Mouse (Mus musculus) mesoderm, embryonic 11.5 days (tissue): ENCODE results near the gene Car14.
A peak's percentile ranks its signal among the peaks of the same experiment; 100 is the strongest.
"Not testable (repeated sequence)": the region's sequence is repeated elsewhere in the genome, so short reads cannot be mapped to it uniquely, and the experiment has no call there.

Source experiments
- DNase-seq: peaks from one replicate; pipeline ENCODE4 v3.0.0-alpha.2; 2012; ENCODE audit warnings: low read depth, low spot score

Car14 gene

GRCm38 (mm10) chr3:95904568-95904967 is at the start of gene Car14:
TSS of gene Car14 (minus strand) at chr3:95904691.
- peak; percentile 50 for DNase-seq

- DNase-seq = no peak
Measured at GRCm38 (mm10) chr3:95953522-95953921, 49.0 kb upstream of the Car14 start.

- DNase-seq = no peak
Measured at GRCm38 (mm10) chr3:95953023-95953422, 48.5 kb upstream of the Car14 start.

GRCm38 (mm10) chr3:95951566-95951965 is 47.1 kb upstream of the Car14 start:
- not testable (repeated sequence) for DNase-seq

GRCm38 (mm10) chr3:95950763-95951551 is 46.5 kb upstream of the Car14 start:
- DNase-seq = peak; percentile 92

- DNase-seq = no peak
Measured at GRCm38 (mm10) chr3:95948325-95948724, 43.8 kb upstream of the Car14 start.

- no peak for DNase-seq
Measured at GRCm38 (mm10) chr3:95945731-95946240, 41.3 kb upstream of the Car14 start.

- DNase-seq = no peak
Measured at GRCm38 (mm10) chr3:95944742-95945141, 40.3 kb upstream of the Car14 start.

GRCm38 (mm10) chr3:95943226-95943625 is 38.7 kb upstream of the Car14 start:
- no peak for DNase-seq

GRCm38 (mm10) chr3:95942749-95943148 is 38.3 kb upstream of the Car14 start:
- no peak for DNase-seq

GRCm38 (mm10) chr3:95938835-95939234 is 34.3 kb upstream of the Car14 start:
- DNase-seq = no peak

- DNase-seq = no peak
Measured at GRCm38 (mm10) chr3:95938217-95938616, 33.7 kb upstream of the Car14 start.

GRCm38 (mm10) chr3:95934448-95934847 is 30.0 kb upstream of the Car14 start:
- DNase-seq = no peak

GRCm38 (mm10) chr3:95933111-95933750 is 28.7 kb upstream of the Car14 start:
- DNase-seq = no peak

GRCm38 (mm10) chr3:95932566-95932965 is 28.1 kb upstream of the Car14 start:
- no peak for DNase-seq

- no peak for DNase-seq
Measured at GRCm38 (mm10) chr3:95932157-95932556, 27.7 kb upstream of the Car14 start.

GRCm38 (mm10) chr3:95931471-95931870 is 27.0 kb upstream of the Car14 start:
- no peak for DNase-seq

GRCm38 (mm10) chr3:95930471-95930789 is 25.9 kb upstream of the Car14 start:
- no peak for DNase-seq

- DNase-seq = peak; percentile 71
Measured at GRCm38 (mm10) chr3:95929581-95930470, 25.3 kb upstream of the Car14 start.

- DNase-seq = peak; percentile 99
Measured at GRCm38 (mm10) chr3:95928658-95929503, 24.4 kb upstream of the Car14 start, which contains the start of gene Anp32e. TSS of gene Anp32e (plus strand) at chr3:95929246.

GRCm38 (mm10) chr3:95928261-95928657 is 23.8 kb upstream of the Car14 start:
- DNase-seq = no peak
